Mouse (Mus musculus) thymus, adult 2 months (tissue): Measurements from ENCODE around the gene Kif21a.

Experiments
- CTCF ChIP-seq: fragments of 200-500 bp; IDR thresholded peaks from 2 replicates; pipeline ENCODE4 v1.5.1; 2012; ENCODE audit warnings: mild to moderate bottlenecking, control low read depth, low read length, moderate library complexity, borderline replicate concordance; ENCODE audit not compliant: control insufficient read depth, poor library complexity, insufficient read depth; ENCODE audit errors: extremely low read depth
- POLR2A ChIP-seq: fragments of 200-500 bp; IDR thresholded peaks from 2 replicates; pipeline ENCODE4 v1.6.1; 2012; ENCODE audit warnings: mild to moderate bottlenecking, low read length, control low read depth, moderate library complexity; ENCODE audit not compliant: control insufficient read depth, poor library complexity, insufficient read depth; ENCODE audit errors: extremely low read depth

GRCm38 (mm10) chr15:90992388-90992787 is 57.4 kb downstream of the Kif21a start:
- TF ChIP-seq CTCF (no peak), POLR2A (no peak)
